Mouse (Mus musculus): Measurements from ENCODE around the gene Slc25a30. TPM values are rescaled to one million over a fixed set of nuclear protein-coding genes. Genes with fewer than 3 reads are reported as not detected.
A peak's percentile ranks its signal among the peaks of the same experiment; 100 is the strongest.

Gene Slc25a30
- polyA plus RNA-seq, 2 experiments, result 2.0 to 3.8 TPM

DNA sequence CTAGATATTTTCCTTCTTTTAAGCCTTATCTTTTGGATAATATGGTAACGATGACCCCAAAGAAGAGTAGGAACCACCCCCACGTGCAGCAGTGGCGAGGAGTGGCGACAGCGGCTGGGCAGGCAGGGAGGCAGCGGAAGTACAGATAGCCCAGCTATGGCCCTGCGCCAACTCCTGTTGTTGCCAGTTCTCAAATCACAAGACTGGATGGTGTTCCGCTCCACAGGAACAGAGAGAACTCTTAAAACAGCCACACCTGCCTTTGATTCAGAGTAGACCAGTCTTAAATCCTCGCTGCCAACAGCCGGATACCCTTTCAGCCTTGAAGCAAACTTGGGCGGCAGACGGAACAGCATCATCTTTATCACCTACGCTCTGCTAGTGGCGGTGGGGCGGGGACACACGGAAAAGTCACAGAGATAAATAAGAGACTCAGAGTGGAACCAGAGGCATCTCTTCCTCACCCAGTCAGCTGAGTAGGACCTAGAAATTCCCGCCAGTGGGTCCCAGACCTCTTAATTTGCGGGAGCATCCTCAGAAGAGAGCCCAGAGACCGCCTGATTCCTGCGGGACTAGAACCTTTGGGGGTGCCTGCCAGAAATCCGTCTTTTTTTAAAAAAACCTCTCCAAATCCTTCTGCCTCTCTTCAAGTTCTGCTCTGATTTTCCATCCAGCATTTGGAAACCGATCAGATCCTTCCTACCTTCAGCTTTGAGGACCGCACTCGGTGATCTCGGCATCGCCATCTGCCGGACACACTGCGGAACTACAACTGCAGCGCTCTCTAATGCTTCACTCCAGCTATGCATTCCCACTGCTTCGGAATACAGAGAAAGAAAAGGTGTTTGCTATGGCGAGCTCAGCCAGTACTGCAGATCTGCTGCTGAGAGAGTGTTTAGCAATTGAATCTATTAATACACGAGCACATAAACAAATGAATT lies 42.3 kb upstream of the Slc25a30 start:
- peaks cover 9% of the 10 kb centered on the region; the same call in 1 of the 2 replicates for H3K27me3 ChIP-seq (ENCODE audit: control insufficient read depth, insufficient read depth, low read length)
- 5% methylated on average over 32 of the region's 32 CpGs for WGBS (ENCODE audit: insufficient replicate concordance)
- H3K9me3 ChIP-seq (ENCODE audit: control insufficient read depth, low read length), result no peaks in the 10 kb centered on the region
- H3K36me3 ChIP-seq (replicated peaks; ENCODE audit: control insufficient read depth, insufficient read depth, low read depth), result no peaks in the 10 kb centered on the region
- peak overlapping the region; percentile 65 for H3K4me2 ChIP-seq (ENCODE audit: low read depth)
- H3K27ac ChIP-seq, result peak overlapping the region; percentile 40
- H3K4me1 ChIP-seq (replicated peaks; ENCODE audit: control insufficient read depth in 2 of 2, insufficient read depth in 2 of 2, low read length in 1 of 2), result peaks cover 36 to 40% of the 10 kb centered on the region in 2 experiments
- DNase-seq (ENCODE audit: low read depth in 3 of 3, low spot score in 3 of 3), result peak in 2 of 3 experiments; percentile 51 to 63
- peak; percentile 76 for ATAC-seq (ENCODE audit: insufficient read depth)
- TF ChIP-seq EP300 (IDR thresholded peaks at IDR 0.05; ENCODE audit: low read depth), result no peak
- peak; percentile 97 for TF ChIP-seq CTCF (IDR thresholded peaks at IDR 0.05; ENCODE audit: low read depth)
- peak overlapping the region; percentile 61 for H3K9ac ChIP-seq (replicated peaks)
- peak overlapping the region; percentile 50 to 71 for H3K4me3 ChIP-seq (ENCODE audit: insufficient read depth in 1 of 2, low read depth in 2 of 2, low read length in 2 of 2)

DNA sequence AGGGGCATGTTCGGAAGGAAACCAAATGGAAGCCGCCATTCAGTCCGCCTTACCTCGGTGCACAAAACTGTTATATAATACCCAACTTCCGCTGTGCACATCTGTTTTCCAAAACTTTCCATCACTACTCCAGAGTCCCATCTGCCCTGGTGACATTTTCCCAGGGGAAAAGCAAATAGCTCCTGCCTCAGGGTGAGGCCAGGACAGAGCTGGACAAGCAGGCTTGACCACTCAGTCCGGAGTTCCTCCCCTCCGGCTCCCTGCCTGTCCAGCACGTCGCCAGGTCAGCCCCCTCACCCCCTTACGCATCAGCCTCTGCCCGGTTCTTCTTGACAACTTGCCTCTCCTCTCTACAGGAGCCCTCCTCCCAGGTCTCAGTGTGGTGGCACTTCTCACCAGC lies 41.4 kb upstream of the Slc25a30 start:
- Histone ChIP-seq H3K27ac (no peak overlapping the region), H3K9ac (replicated peaks) (no peak overlapping the region), H3K4me2 (ENCODE audit: low read depth) (peak overlapping the region; percentile 65), H3K9me3 (ENCODE audit: control insufficient read depth, low read length) (no peaks in the 10 kb centered on the region), H3K4me3 (ENCODE audit: insufficient read depth in 1 of 2, low read depth in 2 of 2, low read length in 2 of 2) (peak overlapping the region in 1 of 2 experiments; percentile 50; a peak in 1 of 4 replicates), H3K4me1 (replicated peaks; ENCODE audit: control insufficient read depth in 2 of 2, insufficient read depth in 2 of 2, low read length in 1 of 2) (peaks cover 27 to 31% of the 10 kb centered on the region in 2 experiments), H3K27me3 (ENCODE audit: control insufficient read depth, insufficient read depth, low read length) (peaks cover 9% of the 10 kb centered on the region; the same call in 1 of the 2 replicates), H3K36me3 (replicated peaks; ENCODE audit: control insufficient read depth, insufficient read depth, low read depth) (no peaks in the 10 kb centered on the region)
- TF ChIP-seq CTCF (IDR thresholded peaks at IDR 0.05; ENCODE audit: low read depth) (no peak), EP300 (IDR thresholded peaks at IDR 0.05; ENCODE audit: low read depth) (no peak)
- DNase-seq (ENCODE audit: low read depth in 3 of 3, low spot score in 3 of 3) (no peak), ATAC-seq (ENCODE audit: insufficient read depth) (no peak)
- WGBS (ENCODE audit: insufficient replicate concordance), result 54% methylated on average over 11 of the region's 11 CpGs

DNA sequence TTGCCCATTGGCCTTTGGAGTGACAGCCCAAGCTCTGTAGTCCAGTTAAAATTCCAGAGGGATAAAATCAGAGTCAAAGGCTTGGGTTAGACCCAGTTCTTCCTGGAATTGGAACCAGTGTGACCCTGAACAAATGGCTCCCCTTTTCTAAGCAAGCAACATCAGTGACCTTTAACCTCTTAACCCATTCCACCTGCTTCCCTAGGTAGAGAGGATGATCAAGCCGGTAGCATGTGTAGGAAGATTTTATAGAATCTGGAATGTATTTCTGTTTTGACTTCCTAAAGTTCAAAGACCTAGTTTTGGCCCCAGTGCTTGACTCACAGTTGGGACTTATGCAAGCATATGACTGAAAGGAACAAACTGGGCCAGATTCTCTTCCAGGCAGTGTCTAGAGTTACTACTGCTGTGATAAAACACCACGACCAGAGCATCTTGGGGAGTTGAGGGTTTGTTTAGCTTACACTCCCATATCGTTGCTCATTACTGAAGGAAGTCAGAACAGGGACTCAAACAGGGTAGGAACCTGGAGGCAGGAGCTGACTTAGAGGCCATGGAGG lies 40.1 kb upstream of the Slc25a30 start:
- Histone ChIP-seq H3K9ac (replicated peaks) (no peak overlapping the region), H3K4me1 (replicated peaks; ENCODE audit: control insufficient read depth in 2 of 2, insufficient read depth in 2 of 2, low read length in 1 of 2) (peaks cover 15 to 18% of the 10 kb centered on the region in 2 experiments), H3K4me3 (ENCODE audit: insufficient read depth in 1 of 2, low read depth in 2 of 2, low read length in 2 of 2) (no peak overlapping the region), H3K27ac (no peak overlapping the region), H3K9me3 (ENCODE audit: control insufficient read depth, low read length) (no peaks in the 10 kb centered on the region), H3K27me3 (ENCODE audit: control insufficient read depth, insufficient read depth, low read length) (peaks cover 9% of the 10 kb centered on the region; the same call in 1 of the 2 replicates), H3K36me3 (replicated peaks; ENCODE audit: control insufficient read depth, insufficient read depth, low read depth) (no peaks in the 10 kb centered on the region), H3K4me2 (ENCODE audit: low read depth) (no peak overlapping the region)
- DNase-seq (ENCODE audit: low read depth in 3 of 3, low spot score in 3 of 3) (no peak), ATAC-seq (ENCODE audit: insufficient read depth) (no peak)
- TF ChIP-seq CTCF (IDR thresholded peaks at IDR 0.05; ENCODE audit: low read depth) (no peak), EP300 (IDR thresholded peaks at IDR 0.05; ENCODE audit: low read depth) (no peak)
- 53% methylated on average over 3 of the region's 3 CpGs for WGBS (ENCODE audit: insufficient replicate concordance)

DNA sequence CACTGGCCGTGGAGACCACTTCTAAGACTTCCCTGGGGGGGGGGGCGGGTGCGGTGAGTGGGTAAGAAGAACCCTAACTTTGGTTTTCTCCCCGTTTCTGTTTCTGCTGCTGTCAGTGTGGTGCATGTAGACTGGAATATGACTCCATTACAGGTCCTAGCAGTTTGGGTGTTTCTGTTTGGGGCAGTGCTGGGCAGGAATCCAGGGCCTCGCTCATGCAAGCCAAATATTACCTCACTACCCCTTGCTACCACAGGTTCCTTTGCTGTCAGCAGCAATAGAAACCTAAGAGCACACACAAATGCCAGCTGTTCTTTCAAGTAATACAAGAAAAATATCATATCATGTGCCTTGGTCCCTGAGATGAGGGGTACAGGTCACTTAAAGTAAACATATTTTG lies 33.2 kb upstream of the Slc25a30 start:
- Histone ChIP-seq H3K36me3 (replicated peaks; ENCODE audit: control insufficient read depth, insufficient read depth, low read depth) (no peaks in the 10 kb centered on the region), H3K9me3 (ENCODE audit: control insufficient read depth, low read length) (no peaks in the 10 kb centered on the region), H3K4me3 (ENCODE audit: insufficient read depth in 1 of 2, low read depth in 2 of 2, low read length in 2 of 2) (no peak overlapping the region), H3K4me2 (ENCODE audit: low read depth) (no peak overlapping the region), H3K27me3 (ENCODE audit: control insufficient read depth, insufficient read depth, low read length) (no peaks in the 10 kb centered on the region), H3K27ac (no peak overlapping the region), H3K9ac (replicated peaks) (no peak overlapping the region), H3K4me1 (replicated peaks; ENCODE audit: control insufficient read depth in 2 of 2, insufficient read depth in 2 of 2, low read length in 1 of 2) (no peaks in the 10 kb centered on the region)
- no peak for TF ChIP-seq EP300 (IDR thresholded peaks at IDR 0.05; ENCODE audit: low read depth)
- no peak for TF ChIP-seq CTCF (IDR thresholded peaks at IDR 0.05; ENCODE audit: low read depth)
- 63% methylated on average over 5 of the region's 5 CpGs for WGBS (ENCODE audit: insufficient replicate concordance)
- DNase-seq (ENCODE audit: low read depth in 3 of 3, low spot score in 3 of 3) (no peak), ATAC-seq (ENCODE audit: insufficient read depth) (no peak)

DNA sequence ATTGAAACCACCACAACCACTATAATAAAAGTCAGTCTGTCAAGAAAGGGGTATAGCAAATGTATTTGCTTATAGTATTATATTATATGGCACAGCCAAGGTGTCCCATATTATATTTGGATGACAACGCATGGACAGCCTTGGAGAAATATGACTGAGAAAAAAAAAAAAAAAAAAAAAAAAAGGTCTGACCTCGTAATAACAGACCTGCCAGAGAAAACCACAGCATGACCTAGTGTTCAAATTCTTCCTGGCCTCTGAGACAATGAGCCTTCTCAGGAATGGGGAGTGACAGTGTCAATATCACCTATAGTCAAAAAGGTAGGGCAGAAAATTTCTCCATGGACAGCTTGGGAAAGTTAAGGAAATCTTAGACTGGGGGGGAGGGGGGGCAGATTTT lies 32.5 kb upstream of the Slc25a30 start:
- H3K27ac ChIP-seq, result no peak overlapping the region
- H3K4me2 ChIP-seq (ENCODE audit: low read depth), result no peak overlapping the region
- H3K36me3 ChIP-seq (replicated peaks; ENCODE audit: control insufficient read depth, insufficient read depth, low read depth), result no peaks in the 10 kb centered on the region
- no peak overlapping the region for H3K4me3 ChIP-seq (ENCODE audit: insufficient read depth in 1 of 2, low read depth in 2 of 2, low read length in 2 of 2)
- no peaks in the 10 kb centered on the region for H3K4me1 ChIP-seq (replicated peaks; ENCODE audit: control insufficient read depth in 2 of 2, insufficient read depth in 2 of 2, low read length in 1 of 2)
- H3K9me3 ChIP-seq (ENCODE audit: control insufficient read depth, low read length), result no peaks in the 10 kb centered on the region
- no peaks in the 10 kb centered on the region for H3K27me3 ChIP-seq (ENCODE audit: control insufficient read depth, insufficient read depth, low read length)
- no peak overlapping the region for H3K9ac ChIP-seq (replicated peaks)
- TF ChIP-seq EP300 (IDR thresholded peaks at IDR 0.05; ENCODE audit: low read depth), result no peak
- TF ChIP-seq CTCF (IDR thresholded peaks at IDR 0.05; ENCODE audit: low read depth), result no peak
- DNase-seq (ENCODE audit: low read depth in 3 of 3, low spot score in 3 of 3) (no peak), ATAC-seq (ENCODE audit: insufficient read depth) (no peak)
- 51% methylated on average over 2 of the region's 2 CpGs for WGBS (ENCODE audit: insufficient replicate concordance)

Measured in liver, embryonic 14.5 days (tissue).